Mouse (Mus musculus) adrenal gland, adult 18-20 months (tissue): ENCODE measurements around the gene Myb. TPM values are rescaled to one million over a fixed set of nuclear protein-coding genes. Genes with fewer than 3 reads are reported as not detected.

Experiments
- DNase-seq, 2 experiments: peaks; one replicate each; pipeline ENCODE4 v3.0.0; 2021 to 2022; ENCODE audit warnings: low spot score in 2 of 2
- total RNA-seq, 2 experiments: library from RNA; stranded (reverse); gene quantifications; 1 replicate in 1 of 2; 2 replicates in 1 of 2; pipeline ENCODE4 v1.2.3; 2021

Gene Myb
- total RNA-seq, 2 experiments from 2014 or later: not detected

DNA sequence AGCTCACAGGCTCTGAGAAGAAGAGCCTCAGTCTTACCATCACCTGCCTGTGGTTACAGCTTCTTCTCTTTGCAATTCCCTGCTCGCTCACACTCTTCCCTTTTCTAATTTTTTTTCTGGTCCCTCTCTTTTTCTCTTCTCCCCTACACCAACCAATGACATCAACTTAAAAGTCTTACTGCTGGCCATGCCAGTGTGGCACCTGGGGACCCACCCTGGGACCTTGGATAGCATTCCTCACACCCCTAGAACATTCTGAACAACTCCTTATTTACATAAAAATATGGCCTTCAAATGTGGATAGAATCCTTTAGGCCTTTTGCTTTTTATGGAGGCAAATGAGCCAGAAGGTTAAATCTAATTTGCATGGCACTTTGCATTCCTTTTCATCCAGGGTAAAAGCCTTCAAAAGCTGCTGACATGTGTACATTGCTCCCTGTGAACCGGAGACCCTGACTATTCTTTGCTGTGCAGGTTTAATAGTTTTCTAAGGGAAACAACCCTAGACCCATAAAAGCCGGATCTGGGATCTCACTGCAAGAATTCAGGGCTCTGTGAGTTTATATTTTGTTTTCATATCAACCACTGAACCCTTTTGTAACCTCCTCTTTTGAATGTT is 73.1 kb downstream of the Myb start:
- no peak for DNase-seq

GRCm38 (mm10) chr10:21085044-21085443 is 75.7 kb downstream of the Myb start:
- DNase-seq: no peak

DNA sequence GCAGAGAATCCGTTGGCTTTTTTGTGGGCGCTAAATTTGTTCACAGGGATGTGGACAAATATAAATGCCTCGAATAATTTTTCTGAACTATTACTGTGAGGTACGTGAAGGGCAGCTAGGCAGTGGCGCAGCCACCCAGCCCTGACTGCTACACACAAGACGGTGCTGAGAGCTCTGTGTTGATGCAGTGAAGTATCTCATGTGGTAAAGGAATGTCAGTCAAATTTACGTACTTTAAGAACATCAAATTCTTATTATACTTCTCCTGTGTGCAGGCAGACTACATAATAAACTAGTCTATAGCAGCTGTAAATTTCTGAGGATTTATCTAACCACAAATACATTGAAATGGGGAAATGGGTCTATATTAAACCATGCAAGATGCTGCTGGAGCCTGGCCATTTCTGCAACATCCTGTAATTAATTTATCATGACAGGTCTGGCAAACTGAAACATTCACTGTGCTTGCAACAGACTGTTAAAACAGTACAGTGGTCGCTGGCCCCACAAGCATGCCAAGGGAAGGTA is 77.3 kb downstream of the Myb start:
- no peak for DNase-seq

GRCm38 (mm10) chr10:21082447-21082846 is 78.3 kb downstream of the Myb start:
- DNase-seq: no peak

- DNase-seq: no peak
Observed at GRCm38 (mm10) chr10:21077151-21077719, 83.5 kb downstream of the Myb start.

DNA sequence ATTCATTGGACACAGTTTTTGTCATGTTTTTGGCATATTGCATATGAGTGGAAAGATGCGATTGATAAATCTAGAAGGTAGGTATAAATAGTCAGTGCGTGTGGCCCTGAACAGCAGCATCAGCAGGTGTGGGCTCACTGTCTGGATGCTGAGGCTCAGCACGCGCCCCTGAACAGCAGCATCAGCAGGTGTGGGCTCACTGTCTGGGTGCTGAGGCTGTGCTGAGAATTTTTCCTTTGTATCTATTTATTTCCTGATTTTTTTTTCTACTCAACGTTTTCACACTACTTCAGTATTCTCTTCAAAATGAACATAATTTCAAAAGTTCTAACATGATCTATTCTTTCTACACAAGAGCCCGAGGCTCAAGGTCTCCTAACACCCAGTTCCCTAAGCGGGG is 84.1 kb downstream of the Myb start:
- DNase-seq: no peak

DNA sequence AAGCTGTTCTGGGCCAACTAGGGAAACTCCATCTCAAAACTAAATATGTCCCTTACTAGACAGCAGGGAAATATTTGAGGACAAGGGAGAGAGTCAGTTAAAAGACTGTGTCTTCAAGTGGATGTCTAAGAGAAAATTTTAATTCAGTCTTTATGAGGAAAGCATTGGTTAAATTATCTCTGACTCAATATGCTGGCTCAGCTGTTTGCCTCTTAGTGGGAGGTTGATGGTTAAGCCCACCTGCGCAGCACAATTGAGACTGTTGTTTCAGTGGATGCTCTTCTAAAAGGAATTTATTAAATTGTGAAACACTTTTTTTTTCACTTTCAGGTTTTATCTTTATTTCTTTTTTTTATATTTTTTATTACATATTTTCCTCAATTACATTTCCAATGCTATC is 84.6 kb downstream of the Myb start:
- DNase-seq: no peak

Other genes with a start within 250 kb of the Myb start
- 10 to 100 TPM; 32.0 to 33.7 TPM for gene Ahi1, start 208.4 kb downstream of the Myb start, total RNA-seq
- 10 to 100 TPM; 72.2 to 76.8 TPM for gene Hbs1l, start 135.0 kb upstream of the Myb start, total RNA-seq
- under 1 TPM in 1 of 2 experiments, not detected in 1; 0.40 TPM for gene Aldh8a1, start 216.3 kb upstream of the Myb start, total RNA-seq